Mouse (Mus musculus) fat pad, adult 2 months (tissue): ENCODE measurements around the gene Stk38.

Source experiments
- DNase-seq: peaks from one replicate; pipeline ENCODE4 v3.0.0-alpha.2; 2011; ENCODE audit warnings: low read depth, low spot score; ENCODE audit errors: extremely low read depth

The Stk38 gene

DNA sequence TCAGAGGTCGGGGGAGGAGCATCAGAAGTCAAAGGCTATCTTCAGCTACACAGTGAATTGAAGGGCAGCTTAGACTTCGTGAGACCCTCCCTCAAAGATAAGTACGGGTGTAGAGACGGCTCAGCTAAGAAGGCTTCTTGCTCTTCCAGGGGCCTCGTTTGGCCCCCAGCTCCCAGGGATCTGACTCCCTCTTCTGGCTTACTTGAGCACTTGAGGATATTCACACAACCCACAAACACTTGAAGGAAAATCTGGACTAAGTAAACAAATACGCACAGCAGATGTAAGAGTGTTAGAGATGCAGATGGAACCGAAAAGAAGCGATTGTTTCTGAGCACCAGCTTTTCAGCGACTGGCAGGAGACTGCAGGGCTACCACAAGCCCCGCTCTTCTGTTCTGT, 47.2 kb downstream of the Stk38 start:
- no peak for DNase-seq

DNA sequence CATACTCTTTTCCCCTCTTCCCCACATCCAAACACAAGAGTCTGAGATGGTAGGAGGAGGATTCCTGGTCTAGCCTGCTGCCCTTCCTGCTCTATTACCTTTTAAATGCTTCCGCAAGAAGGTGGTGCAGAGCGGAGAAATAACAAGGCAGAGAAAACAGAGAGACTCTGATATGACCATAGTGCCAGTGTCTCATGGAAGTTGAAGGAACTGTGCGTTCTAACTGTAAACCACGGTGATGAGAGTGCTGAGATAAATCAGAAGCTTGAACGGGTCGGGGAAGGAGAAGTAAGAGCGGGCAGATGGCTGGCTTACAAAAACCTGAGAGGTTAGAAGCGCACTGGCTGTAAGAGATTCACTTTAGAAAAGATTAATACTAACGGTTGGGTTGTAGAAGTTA, 53.4 kb downstream of the Stk38 start:
- no peak for DNase-seq

DNA sequence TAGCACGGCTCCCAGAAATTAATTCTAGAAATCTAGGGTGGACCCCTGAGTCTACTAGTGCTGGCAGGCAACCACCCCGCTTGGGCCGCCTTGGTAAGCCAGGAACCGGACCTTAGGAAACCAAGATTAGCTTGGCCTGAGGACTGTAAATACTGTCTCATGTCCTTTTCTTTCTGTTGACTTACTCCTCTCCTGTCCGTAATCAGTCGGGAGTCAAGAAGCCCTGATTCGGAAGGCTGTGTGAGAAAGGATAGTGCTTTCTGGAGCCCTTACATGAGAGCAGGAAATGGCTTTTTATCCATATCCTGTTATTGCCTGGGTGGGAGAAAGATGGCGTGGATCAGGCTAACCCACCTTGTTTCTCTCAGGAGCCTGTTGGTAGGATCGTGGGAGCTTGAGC, 54.5 kb downstream of the Stk38 start:
- no peak for DNase-seq

DNA sequence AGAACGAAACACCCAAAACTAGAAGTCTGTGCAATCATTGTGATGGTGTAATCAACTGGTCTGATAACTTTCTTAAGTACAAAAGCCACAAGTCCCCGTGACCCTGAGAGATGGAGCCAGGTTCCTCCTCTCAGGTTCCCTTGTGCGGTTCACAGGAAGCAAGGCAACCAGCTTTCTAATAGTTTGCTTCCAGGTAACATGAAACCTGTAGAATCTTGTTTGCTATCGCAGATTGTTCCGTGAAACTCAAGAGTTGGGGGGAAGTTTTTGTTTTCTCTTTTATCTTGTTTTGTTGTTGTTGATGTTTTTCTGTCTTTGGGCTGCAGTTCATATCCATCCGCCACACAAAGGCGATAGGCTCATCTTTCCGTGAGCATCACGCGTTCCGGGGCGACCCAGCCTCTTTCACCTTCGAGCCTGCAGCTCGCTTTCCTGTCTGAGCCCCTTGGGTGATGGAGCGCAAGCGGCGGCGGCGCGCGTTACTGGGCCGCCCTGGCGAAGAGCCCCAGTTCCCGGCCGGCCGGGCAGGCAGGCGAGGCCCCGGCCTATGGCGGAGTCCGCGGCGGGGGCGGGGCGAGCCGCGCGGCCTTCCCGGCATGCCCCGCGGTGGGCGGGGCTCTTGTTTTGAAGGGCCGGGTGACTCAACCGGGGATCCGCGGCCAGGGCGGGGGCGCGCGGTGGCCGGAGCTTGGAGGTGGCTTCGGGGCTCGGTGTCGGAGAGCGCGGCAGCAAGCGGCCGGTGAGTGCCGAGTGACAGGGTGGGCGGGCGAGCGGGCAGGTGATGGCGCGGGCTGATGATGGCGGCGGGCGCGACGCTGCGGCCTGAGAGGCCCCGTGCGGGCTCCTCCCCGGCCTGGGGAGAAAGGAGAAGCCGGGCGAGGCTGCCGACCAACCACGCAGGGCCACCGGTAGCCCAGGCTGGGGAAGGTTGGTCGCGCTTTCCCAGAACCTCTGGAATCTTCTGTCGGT, 55.7 kb downstream of the Stk38 start, which contains the start of gene Kctd20:
TSS of gene Kctd20 (plus strand) at position 120 of the 969 bp plus-strand sequence.
- no peak for DNase-seq

DNA sequence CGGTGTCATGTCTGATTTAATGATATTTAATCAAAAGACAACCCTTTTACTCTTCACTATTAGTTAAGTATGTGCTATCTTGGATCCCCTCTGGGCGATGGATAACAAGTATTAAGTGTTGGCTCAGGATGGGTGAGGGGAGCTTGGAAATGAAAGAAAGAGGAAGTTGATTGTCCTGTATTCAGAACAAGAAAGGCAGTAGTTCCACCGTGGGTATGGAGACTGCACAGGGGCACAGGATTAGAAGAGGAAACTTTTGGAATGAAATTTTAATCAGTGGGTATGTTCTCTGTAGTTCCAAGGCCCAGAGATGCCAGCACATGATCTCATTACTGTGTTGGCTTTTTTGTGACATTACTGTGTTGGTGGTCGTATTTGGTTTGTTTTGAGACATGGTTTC, 57.0 kb downstream of the Stk38 start:
- no peak for DNase-seq

DNA sequence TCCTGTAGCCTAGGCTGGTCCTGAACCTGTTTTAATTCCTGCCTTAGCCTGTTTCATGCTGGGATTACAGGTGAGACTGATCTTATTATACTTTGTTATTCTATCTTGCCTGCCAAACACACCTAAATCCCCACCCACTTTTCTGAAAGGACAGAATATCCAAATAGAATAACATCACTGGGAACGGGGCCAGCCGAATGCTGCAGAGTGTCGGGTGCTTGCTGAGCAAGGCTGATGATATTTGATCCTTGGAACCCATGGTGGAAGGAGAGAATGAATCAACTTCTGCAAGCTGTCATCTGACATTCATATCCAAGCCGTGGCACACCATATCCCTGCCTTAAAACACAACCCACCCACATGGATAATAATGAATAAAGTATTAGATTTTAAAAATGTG, 59.1 kb downstream of the Stk38 start:
- DNase-seq, result peak; percentile 42

DNA sequence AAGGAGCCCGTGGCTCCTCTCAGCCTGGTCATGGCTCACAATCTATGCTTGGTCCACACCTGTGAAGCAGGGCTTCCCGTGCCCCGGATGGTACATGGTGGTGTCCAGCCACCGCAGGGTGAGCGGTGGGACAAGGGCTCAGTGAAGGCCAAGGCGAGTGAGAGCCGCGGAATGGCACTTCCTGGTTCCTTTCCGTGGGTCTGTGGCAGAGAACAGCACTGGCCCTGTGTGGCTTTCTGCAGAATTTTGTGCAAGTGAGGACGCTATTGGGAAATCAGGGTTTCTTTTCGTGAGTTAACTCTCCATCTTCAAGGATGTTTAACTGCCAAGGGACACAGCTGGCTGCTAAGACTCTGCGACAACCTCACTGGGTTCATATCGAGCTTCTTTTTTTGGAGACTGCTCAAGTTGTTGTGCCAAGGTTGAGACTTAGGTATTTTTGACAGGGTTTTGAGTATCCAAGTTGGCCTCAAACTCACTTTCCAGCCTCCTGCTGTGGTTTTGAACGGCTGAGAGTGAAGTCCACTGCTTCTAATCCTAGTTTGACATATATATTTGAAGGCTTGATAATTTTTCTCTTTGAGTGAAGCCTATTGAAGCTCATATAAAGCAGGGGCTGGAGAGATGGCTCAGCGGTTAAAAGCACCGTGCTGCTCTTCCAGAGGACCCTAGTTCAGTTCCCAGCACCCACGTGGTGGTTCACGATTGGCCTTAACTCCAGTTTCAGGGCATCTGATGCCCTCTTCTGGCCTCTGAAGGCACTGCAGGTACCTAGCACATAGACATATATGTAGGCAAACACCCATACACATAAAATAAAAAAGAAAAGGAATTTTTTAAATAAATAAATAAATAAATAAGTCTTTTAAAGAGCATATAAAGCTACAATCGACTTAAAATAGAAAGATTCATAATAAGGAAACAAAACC, 60.5 kb downstream of the Stk38 start:
- DNase-seq, result no peak

DNA sequence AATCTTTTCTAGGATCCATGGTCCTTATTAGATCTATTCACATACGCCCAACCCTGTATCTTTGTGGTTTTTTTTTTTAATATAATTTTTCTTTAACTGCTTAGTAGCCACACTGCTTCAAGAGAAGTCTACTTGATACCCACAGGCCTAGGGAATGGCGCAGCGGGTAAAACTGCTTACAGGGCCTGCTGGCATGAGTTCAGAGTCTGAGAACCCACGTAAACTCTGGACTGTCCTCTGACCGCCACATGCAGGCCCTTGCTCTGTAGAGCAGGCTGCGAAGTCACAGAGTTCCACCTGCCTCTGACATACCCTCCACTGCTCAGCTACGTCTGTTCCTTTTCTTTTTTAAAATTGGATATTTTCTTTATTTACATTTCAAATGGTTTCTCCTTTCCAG, 63.3 kb downstream of the Stk38 start:
- DNase-seq, result no peak

GRCm38 (mm10) chr17:28943740-28944139, 64.1 kb downstream of the Stk38 start, which contains the start of gene Pxt1:
TSS of gene Pxt1 (minus strand) at chr17:28943840.
- no peak for DNase-seq

- DNase-seq, result no peak
Measured at GRCm38 (mm10) chr17:28942101-28942500, 65.7 kb downstream of the Stk38 start.

- DNase-seq, result no peak
Measured at GRCm38 (mm10) chr17:28940776-28941555, 66.8 kb downstream of the Stk38 start.

GRCm38 (mm10) chr17:28936622-28937345, 71.0 kb downstream of the Stk38 start:
- no peak for DNase-seq

- no peak for DNase-seq
Measured at GRCm38 (mm10) chr17:28936133-28936532, 71.7 kb downstream of the Stk38 start.

GRCm38 (mm10) chr17:28934120-28934916, 73.5 kb downstream of the Stk38 start:
- no peak for DNase-seq

DNA sequence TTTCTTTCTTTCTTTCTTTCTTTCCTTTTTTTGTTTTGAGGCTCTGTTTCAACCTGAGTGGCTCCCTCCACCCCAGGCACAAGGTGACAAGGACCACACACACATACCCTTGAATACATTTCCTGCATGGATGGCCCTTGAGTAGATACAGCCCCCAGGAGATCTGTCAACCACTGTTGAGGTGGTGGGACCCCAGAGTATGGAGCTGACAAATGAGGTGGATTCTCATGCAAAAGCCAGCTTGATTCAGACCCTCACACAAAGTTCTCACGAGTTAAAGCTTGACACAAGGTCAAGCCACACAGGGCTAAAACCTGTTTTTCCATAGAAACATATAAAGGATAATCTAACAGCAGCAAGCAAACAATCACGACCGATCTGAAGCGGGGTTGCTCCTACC, 75.5 kb downstream of the Stk38 start:
- DNase-seq, result no peak

DNA sequence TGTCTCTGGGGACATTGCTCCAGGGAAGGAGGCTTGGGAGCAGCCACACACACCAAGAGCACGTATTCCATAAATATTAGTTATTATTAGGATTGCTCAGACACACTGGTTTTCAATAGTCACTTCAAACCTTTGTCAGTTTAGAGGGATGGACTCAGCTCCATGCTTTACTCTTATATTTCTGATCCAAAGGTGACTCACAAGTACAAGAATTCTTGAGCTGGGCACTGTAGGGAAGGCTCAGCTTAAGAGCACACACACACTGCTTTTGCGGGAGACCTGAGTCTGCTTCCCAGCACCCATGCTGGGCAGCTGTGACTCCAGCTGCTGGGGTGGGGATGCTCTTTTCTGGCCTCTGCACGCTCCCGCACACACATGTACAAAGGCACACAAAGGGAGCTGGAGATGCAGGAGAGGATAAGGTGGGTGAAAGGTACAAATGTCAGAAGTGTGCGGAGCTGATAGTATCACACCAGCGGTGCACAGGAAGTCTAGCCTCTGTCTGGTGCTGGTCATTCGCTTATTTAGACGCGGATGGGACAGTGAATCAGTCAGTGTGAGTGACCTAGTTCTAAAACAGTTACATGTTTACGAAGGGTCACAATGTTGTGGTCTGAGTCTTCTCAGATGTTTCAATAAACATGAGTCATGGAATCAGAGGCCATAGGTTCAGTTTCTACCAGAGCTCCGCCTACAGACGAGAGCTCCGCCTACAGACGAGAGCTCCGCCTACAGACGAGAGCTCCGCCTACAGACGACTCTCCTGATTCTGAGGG, 76.2 kb downstream of the Stk38 start:
- no peak for DNase-seq

- DNase-seq, result no peak
Measured at GRCm38 (mm10) chr17:28930392-28931074, 77.3 kb downstream of the Stk38 start.

DNA sequence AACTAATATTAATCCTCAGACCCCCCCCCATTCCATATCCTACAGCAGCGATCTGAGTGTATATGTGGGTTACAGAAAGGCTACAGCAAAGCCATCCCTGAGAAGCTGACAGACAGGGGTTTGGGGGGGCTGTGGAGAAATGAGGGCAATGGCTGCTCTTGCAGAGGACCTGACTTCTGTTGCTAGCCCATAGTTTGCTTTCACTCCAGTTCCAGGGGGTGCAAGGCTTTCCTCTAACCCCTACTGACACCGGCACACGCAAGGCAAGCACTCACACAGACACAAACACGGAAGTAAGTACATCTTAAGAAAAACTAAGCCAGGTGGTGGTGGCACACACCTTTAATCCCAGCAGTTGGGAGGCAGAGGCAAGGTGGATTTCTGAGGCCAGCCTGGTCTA, 78.4 kb downstream of the Stk38 start:
- no peak for DNase-seq
